ENCODE assay signal across 9 mouse cellular contexts in genomic region chr12:51830671-51831070, GRCm38 (mm10). TPM values are rescaled to one million over a fixed set of nuclear protein-coding genes. Genes with fewer than 3 reads are reported as not detected.
DNase-seq lines count a peak whose midpoint lies in the region; ATAC-seq and TF ChIP-seq lines count a peak whose summit lies in the region.
"Had no signal": no experiment of that assay in that cellular context is flagged by ENCODE, and none has a peak within 500 bp of the region (broad histone marks: within the 10 kb centered on the region; RNA-seq: fewer than 3 reads in every experiment).

No protein-coding gene starts in this region.

- DNase-seq in kidney, adult 9 months: peak; percentile 44
- DNase-seq in kidney, postnatal 14 days: no peak
- DNase-seq in G1E (ENCODE audit: low spot score): no peak
- no peak for DNase-seq in forebrain, embryonic 14.5 days (ENCODE audit: low spot score)
- no peak for DNase-seq in embryo, embryonic 9.5 days (ENCODE audit: extremely low spot score)
- no peak for DNase-seq in adipocyte (ENCODE audit: low spot score)
- no peak for DNase-seq in urinary bladder, adult 2 months (ENCODE audit: low spot score)
- DNase-seq: right cerebral cortex, postnatal 14 days had no signal

- no peaks in the 10 kb centered on the region for H3K27me3 ChIP-seq in G1E (ENCODE audit: insufficient read depth, low read length)
- no peaks in the 10 kb centered on the region for H3K27me3 ChIP-seq in forebrain, embryonic 14.5 days (replicated peaks; ENCODE audit: control insufficient read depth, insufficient read depth, low read length)
- no peaks in the 10 kb centered on the region for H3K27me3 ChIP-seq in liver, embryonic 15.5 days

- no peaks in the 10 kb centered on the region for H3K9me3 ChIP-seq in G1E (replicated peaks)
- H3K9me3 ChIP-seq in forebrain, embryonic 14.5 days (replicated peaks; ENCODE audit: control insufficient read depth, low read length): no peaks in the 10 kb centered on the region
- no peaks in the 10 kb centered on the region for H3K9me3 ChIP-seq in liver, embryonic 15.5 days (replicated peaks)

- no peak overlapping the region for H3K27ac ChIP-seq in forebrain, embryonic 14.5 days (ENCODE audit: low read depth, low read length)
- H3K27ac ChIP-seq in liver, embryonic 15.5 days (replicated peaks): peak overlapping the region; percentile 100

- no peak for TF ChIP-seq CTCF in G1E (IDR thresholded peaks at IDR 0.05; ENCODE audit: low read depth, low read length)

- 89% methylated on average over 1 of the region's 1 CpGs for WGBS in forebrain, embryonic 14.5 days
- WGBS in liver, embryonic 15.5 days (ENCODE audit: insufficient replicate concordance): 54% methylated on average over 1 of the region's 1 CpGs

- H3K36me3 ChIP-seq in G1E (replicated peaks): peaks cover 24% of the 10 kb centered on the region
- peaks cover 4% of the 10 kb centered on the region for H3K36me3 ChIP-seq in forebrain, embryonic 14.5 days (ENCODE audit: control insufficient read depth, insufficient read depth, low read length)
- H3K36me3 ChIP-seq in liver, embryonic 15.5 days (replicated peaks): peaks cover 15% of the 10 kb centered on the region

- peak overlapping the region; percentile 74; the same call in 1 of the 2 replicates for H3K4me2 ChIP-seq in forebrain, embryonic 14.5 days (ENCODE audit: low read length)
- peak overlapping the region; percentile 66 for H3K4me2 ChIP-seq in liver, embryonic 15.5 days

- no peak overlapping the region for H3K9ac ChIP-seq in forebrain, embryonic 14.5 days (ENCODE audit: low read length)
- peak overlapping the region; percentile 99 for H3K9ac ChIP-seq in liver, embryonic 15.5 days

- H3K4me3 ChIP-seq in G1E (ENCODE audit: low read depth, low read length): peak overlapping the region; percentile 98
- peak overlapping the region; percentile 95; the same call in 1 of the 2 replicates for H3K4me3 ChIP-seq in forebrain, embryonic 14.5 days (ENCODE audit: low read depth, low read length)
- H3K4me3 ChIP-seq in liver, embryonic 15.5 days (replicated peaks): peak overlapping the region; percentile 88

- ATAC-seq in G1E (ENCODE audit: extremely low read depth, insufficient number of reproducible peaks, low FRiP score, poor library complexity, severe bottlenecking): no peak
- ATAC-seq in forebrain, embryonic 14.5 days: no peak
- no peak for ATAC-seq in liver, embryonic 15.5 days (ENCODE audit: insufficient read depth)

- peaks cover 44% of the 10 kb centered on the region for H3K4me1 ChIP-seq in G1E (ENCODE audit: insufficient read depth, low read depth, low read length)
- peaks cover 5% of the 10 kb centered on the region for H3K4me1 ChIP-seq in forebrain, embryonic 14.5 days (ENCODE audit: control insufficient read depth, insufficient read depth, low read length)
- H3K4me1 ChIP-seq in liver, embryonic 15.5 days (replicated peaks): peaks cover 41% of the 10 kb centered on the region

RNA-seq across cellular contexts. Expression of gene Hectd1, which starts 1.3 kb away (rescaled TPM):
- 249 and 255 TPM in 2 replicates for total RNA-seq in G1E (2014; fragmentation: Nextera tagmentation)
- total RNA-seq in G1E (2017): 238 and 273 TPM in 2 replicates
- polyA plus RNA-seq in G1E (2012): 25.4 and 35.0 TPM in 2 replicates
- 31.1 and 37.1 TPM in 2 replicates for polyA plus RNA-seq in forebrain, embryonic 14.5 days (2014; fragmentation: Nextera tagmentation; extraction: Ambion mirVana)
- polyA plus RNA-seq in liver, embryonic 15.5 days (2015; fragmentation: Nextera tagmentation; extraction: Ambion mirVana): 24.0 and 29.4 TPM in 2 replicates
- 42.6 and 46.7 TPM in 2 replicates for polyA plus RNA-seq in urinary bladder, adult 2 months (2012; rRNA removed)
